Mouse (Mus musculus) hindbrain, embryonic 15.5 days (tissue): ENCODE measurements around the gene Pomgnt2. TPM values are rescaled to one million over a fixed set of nuclear protein-coding genes. Genes with fewer than 3 reads are reported as not detected.

Experiments
- ATAC-seq: fragments of 200-750 bp; cut with Nextera tagmentation; 2 replicates; pipeline ENCODE4 v1.8.0; 2017; ENCODE audit warnings: low read depth, moderate number of reproducible peaks, moderate TSS enrichment; ENCODE audit not compliant: low FRiP score
- H3K27ac ChIP-seq: fragments of 300-500 bp; sonication (generic); replicated peaks from 2 replicates; pipeline ENCODE4 v1.5.1; 2015; ENCODE audit warnings: mild to moderate bottlenecking, inconsistent platforms
- H3K27me3 ChIP-seq: fragments of 300-500 bp; sonication (generic); 2 replicates; pipeline ENCODE4 v1.6.1; 2015; ENCODE audit warnings: control low read depth, inconsistent platforms
- H3K36me3 ChIP-seq: fragments of 300-500 bp; sonication (generic); 2 replicates; pipeline ENCODE4 v1.6.1; 2015; ENCODE audit warnings: control low read depth, inconsistent platforms
- H3K4me1 ChIP-seq: fragments of 300-500 bp; sonication (generic); replicated peaks from 2 replicates; pipeline ENCODE4 v1.6.1; 2015; ENCODE audit warnings: control low read depth, inconsistent platforms
- H3K4me2 ChIP-seq: fragments of 300-500 bp; sonication (generic); 2 replicates; pipeline ENCODE4 v1.6.1; 2015; ENCODE audit warnings: moderate library complexity, mild to moderate bottlenecking, inconsistent platforms
- H3K4me3 ChIP-seq: fragments of 300-500 bp; sonication (generic); 2 replicates; pipeline ENCODE4 v1.5.1; 2015; ENCODE audit warnings: mild to moderate bottlenecking, inconsistent platforms
- H3K9ac ChIP-seq: fragments of 300-500 bp; sonication (generic); 2 replicates; pipeline ENCODE4 v1.6.1; 2015; ENCODE audit warnings: inconsistent platforms
- H3K9me3 ChIP-seq: fragments of 300-500 bp; sonication (generic); 2 replicates; pipeline ENCODE4 v1.6.1; 2016; ENCODE audit warnings: control low read depth, inconsistent platforms
- WGBS: fragments of 180-500 bp; shearing (Covaris S2); methylation state at CpG from one replicate; pipeline ENCODE4 v1.1.7; 2015; 5-methylcytosine and 5-hydroxymethylcytosine counted together
- polyA plus RNA-seq: library from polyadenylated mRNA; unstranded; fragments of >200 nt; fragmentation: Nextera tagmentation; extraction: Ambion mirVana; gene quantifications from 2 replicates; pipeline ENCODE4 v1.2.1, GENCODE M21; 2015

Gene Pomgnt2
- polyA plus RNA-seq, 1 experiment from 2014 or later, result 36.1 TPM

GRCm38 (mm10) chr9:121983504-121983903, 13.4 kb downstream of the Pomgnt2 start:
- Histone ChIP-seq H3K9ac (no peak overlapping the region), H3K36me3 (no peaks in the 10 kb centered on the region), H3K4me2 (no peak overlapping the region), H3K27me3 (no peaks in the 10 kb centered on the region), H3K9me3 (no peaks in the 10 kb centered on the region), H3K4me3 (no peak overlapping the region), H3K4me1 (peaks cover 7% of the 10 kb centered on the region; the same call in 1 of the 2 replicates), H3K27ac (no peak overlapping the region)
- whole genome bisulfite sequencing, result 45% methylated on average over 15 of the region's 15 CpGs
- ATAC-seq, result peak; percentile 32; the same call in 1 of the 2 replicates

GRCm38 (mm10) chr9:121982665-121983064, 14.2 kb downstream of the Pomgnt2 start:
- peaks cover 7% of the 10 kb centered on the region; the same call in 1 of the 2 replicates for H3K4me1 ChIP-seq
- no peak for ATAC-seq
- no peak overlapping the region for H3K27ac ChIP-seq
- H3K9ac ChIP-seq, result no peak overlapping the region
- H3K36me3 ChIP-seq, result no peaks in the 10 kb centered on the region
- H3K9me3 ChIP-seq, result no peaks in the 10 kb centered on the region
- no peaks in the 10 kb centered on the region for H3K27me3 ChIP-seq
- 93% methylated on average over 15 of the region's 15 CpGs for WGBS
- H3K4me2 ChIP-seq, result no peak overlapping the region
- H3K4me3 ChIP-seq, result no peak overlapping the region

DNA sequence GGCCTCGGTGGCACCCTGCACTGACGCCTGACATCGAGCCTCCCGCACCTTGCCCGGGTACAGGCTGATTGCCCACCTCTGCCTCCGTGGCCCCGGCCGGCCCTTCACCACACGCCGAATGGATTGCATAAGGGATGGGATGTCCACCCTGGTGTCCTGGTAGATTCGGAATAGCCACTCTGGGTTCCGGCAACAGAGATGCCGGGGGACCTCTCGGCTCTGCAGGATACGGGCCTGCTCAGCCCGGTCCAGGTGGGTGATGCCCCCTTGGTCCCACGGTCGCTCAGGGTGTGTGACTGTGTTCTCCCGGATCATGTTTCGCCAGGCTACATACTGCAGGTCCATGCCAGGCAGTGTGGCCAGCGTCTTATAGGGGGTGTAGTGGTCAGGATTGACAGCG, 14.7 kb downstream of the Pomgnt2 start:
- Histone ChIP-seq H3K4me3 (no peak overlapping the region), H3K4me1 (peaks cover 7% of the 10 kb centered on the region; the same call in 1 of the 2 replicates), H3K4me2 (no peak overlapping the region), H3K27me3 (no peaks in the 10 kb centered on the region), H3K27ac (no peak overlapping the region), H3K9me3 (no peaks in the 10 kb centered on the region), H3K36me3 (no peaks in the 10 kb centered on the region), H3K9ac (no peak overlapping the region)
- 95% methylated on average over 22 of the region's 22 CpGs for WGBS
- no peak for ATAC-seq

DNA sequence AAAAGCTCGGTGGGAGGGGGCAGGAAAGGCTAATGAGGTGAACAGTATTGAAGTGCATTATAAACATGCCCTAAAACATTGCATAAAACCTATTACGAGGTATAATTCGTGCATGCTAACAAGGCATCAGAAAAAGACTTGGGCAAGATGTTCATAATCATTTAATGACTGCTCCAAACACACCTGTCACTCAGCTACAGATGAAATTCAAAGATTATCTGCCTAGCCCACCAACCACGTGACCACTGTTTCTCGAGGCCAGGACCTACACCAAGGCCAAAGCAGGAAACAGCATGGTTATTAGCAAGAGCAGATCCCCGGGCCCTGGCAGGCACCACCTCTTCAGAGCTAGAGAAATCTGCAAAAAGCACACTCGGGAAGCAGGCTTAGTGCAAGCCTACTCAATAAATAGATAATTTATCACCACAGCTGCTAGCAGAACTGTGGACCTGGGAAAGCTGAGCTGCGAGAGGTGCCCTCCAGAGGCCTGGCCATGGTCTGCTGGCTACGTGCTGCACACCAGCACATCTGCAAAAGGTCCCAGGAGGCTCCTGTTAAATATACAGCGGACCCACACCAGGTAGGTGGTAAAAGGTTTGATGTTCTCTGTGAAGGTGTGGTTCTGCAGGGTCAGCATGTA, 15.3 kb downstream of the Pomgnt2 start:
- no peak overlapping the region for H3K27ac ChIP-seq
- no peaks in the 10 kb centered on the region for H3K27me3 ChIP-seq
- H3K4me1 ChIP-seq, result peaks cover 7% of the 10 kb centered on the region; the same call in 1 of the 2 replicates
- H3K9ac ChIP-seq, result no peak overlapping the region
- H3K4me3 ChIP-seq, result no peak overlapping the region
- H3K4me2 ChIP-seq, result no peak overlapping the region
- no peaks in the 10 kb centered on the region for H3K36me3 ChIP-seq
- 78% methylated on average over 10 of the region's 10 CpGs for WGBS
- H3K9me3 ChIP-seq, result no peaks in the 10 kb centered on the region
- ATAC-seq, result no peak

DNA sequence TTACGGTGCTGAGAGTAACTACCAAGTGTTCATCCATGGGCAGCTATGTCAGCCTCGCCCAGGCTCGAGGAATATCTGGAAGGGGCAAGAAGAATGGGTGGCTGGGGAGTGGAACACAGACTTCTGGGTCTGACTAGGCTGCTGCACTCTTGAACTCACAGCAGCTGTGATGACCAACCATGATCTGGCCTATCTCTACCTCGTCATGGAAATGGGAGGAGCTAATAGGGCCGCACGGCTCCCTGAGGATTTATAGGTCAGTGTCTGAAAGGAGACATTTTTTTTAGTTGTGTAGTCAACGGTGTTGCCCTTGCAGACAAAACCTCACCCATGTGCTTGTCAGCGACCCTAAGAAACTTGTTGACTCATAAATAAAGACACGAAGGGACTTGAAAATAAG, 15.9 kb downstream of the Pomgnt2 start:
- H3K4me1 ChIP-seq, result peaks cover 7% of the 10 kb centered on the region; the same call in 1 of the 2 replicates
- H3K27ac ChIP-seq, result no peak overlapping the region
- no peaks in the 10 kb centered on the region for H3K27me3 ChIP-seq
- no peak overlapping the region for H3K9ac ChIP-seq
- WGBS, result 84% methylated on average over 9 of the region's 9 CpGs
- no peak overlapping the region for H3K4me2 ChIP-seq
- no peak for ATAC-seq
- no peaks in the 10 kb centered on the region for H3K9me3 ChIP-seq
- H3K4me3 ChIP-seq, result no peak overlapping the region
- H3K36me3 ChIP-seq, result no peaks in the 10 kb centered on the region

GRCm38 (mm10) chr9:121975321-121975720, 21.6 kb downstream of the Pomgnt2 start:
- Histone ChIP-seq H3K9me3 (no peaks in the 10 kb centered on the region), H3K27ac (no peak overlapping the region), H3K4me3 (no peak overlapping the region), H3K4me1 (no peaks in the 10 kb centered on the region), H3K36me3 (no peaks in the 10 kb centered on the region), H3K9ac (no peak overlapping the region), H3K27me3 (no peaks in the 10 kb centered on the region), H3K4me2 (no peak overlapping the region)
- 71% methylated on average over 2 of the region's 2 CpGs for WGBS
- no peak for ATAC-seq

- H3K4me3 ChIP-seq, result no peak overlapping the region
- H3K36me3 ChIP-seq, result no peaks in the 10 kb centered on the region
- H3K4me1 ChIP-seq, result no peaks in the 10 kb centered on the region
- 74% methylated on average over 12 of the region's 12 CpGs for WGBS
- no peak overlapping the region for H3K9ac ChIP-seq
- H3K27me3 ChIP-seq, result no peaks in the 10 kb centered on the region
- no peaks in the 10 kb centered on the region for H3K9me3 ChIP-seq
- peak overlapping the region; percentile 43; the same call in 1 of the 2 replicates for H3K27ac ChIP-seq
- peak; percentile 65; the same call in 1 of the 2 replicates for ATAC-seq
- H3K4me2 ChIP-seq, result no peak overlapping the region
These were observed 22.5 kb downstream of the Pomgnt2 start for GRCm38 (mm10) chr9:121974141-121974986.

DNA sequence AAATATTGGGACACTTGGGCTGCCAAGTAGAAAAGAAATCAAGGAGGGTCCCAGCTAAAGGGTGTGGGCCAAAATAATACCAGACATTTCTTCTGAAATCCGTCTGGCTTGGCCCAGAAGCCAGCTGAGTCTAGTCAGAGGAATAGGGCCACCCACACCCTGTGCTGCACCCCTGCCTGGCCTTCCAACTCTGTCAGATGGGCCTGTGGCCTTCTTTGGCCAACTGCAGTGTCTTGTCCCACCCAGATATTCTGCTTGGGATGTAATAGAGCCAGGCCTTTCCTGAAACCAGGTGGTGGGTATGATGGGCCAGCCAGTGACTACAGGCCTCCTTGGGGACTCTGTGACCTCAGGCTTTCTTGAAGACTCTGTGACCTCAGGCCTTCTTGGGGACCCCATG, 23.7 kb downstream of the Pomgnt2 start:
- Histone ChIP-seq H3K9ac (no peak overlapping the region), H3K27ac (no peak overlapping the region), H3K9me3 (no peaks in the 10 kb centered on the region), H3K4me1 (no peaks in the 10 kb centered on the region), H3K27me3 (no peaks in the 10 kb centered on the region), H3K36me3 (no peaks in the 10 kb centered on the region), H3K4me2 (no peak overlapping the region), H3K4me3 (no peak overlapping the region)
- ATAC-seq, result no peak
- 61% methylated on average over 1 of the region's 1 CpGs for WGBS

GRCm38 (mm10) chr9:121969841-121970381, 27.0 kb downstream of the Pomgnt2 start:
- no peaks in the 10 kb centered on the region for H3K4me1 ChIP-seq
- H3K4me2 ChIP-seq, result no peak overlapping the region
- no peak for ATAC-seq
- WGBS, result 54% methylated on average over 5 of the region's 5 CpGs
- no peaks in the 10 kb centered on the region for H3K9me3 ChIP-seq
- H3K4me3 ChIP-seq, result no peak overlapping the region
- H3K27me3 ChIP-seq, result no peaks in the 10 kb centered on the region
- H3K9ac ChIP-seq, result no peak overlapping the region
- peak overlapping the region; percentile 57 for H3K27ac ChIP-seq
- H3K36me3 ChIP-seq, result no peaks in the 10 kb centered on the region

GRCm38 (mm10) chr9:121968258-121968657, 28.7 kb downstream of the Pomgnt2 start:
- no peak overlapping the region for H3K27ac ChIP-seq
- no peak overlapping the region for H3K4me3 ChIP-seq
- 72% methylated on average over 5 of the region's 5 CpGs for WGBS
- H3K9me3 ChIP-seq, result no peaks in the 10 kb centered on the region
- no peaks in the 10 kb centered on the region for H3K27me3 ChIP-seq
- H3K9ac ChIP-seq, result no peak overlapping the region
- no peaks in the 10 kb centered on the region for H3K4me1 ChIP-seq
- H3K4me2 ChIP-seq, result no peak overlapping the region
- H3K36me3 ChIP-seq, result no peaks in the 10 kb centered on the region
- ATAC-seq, result no peak

DNA sequence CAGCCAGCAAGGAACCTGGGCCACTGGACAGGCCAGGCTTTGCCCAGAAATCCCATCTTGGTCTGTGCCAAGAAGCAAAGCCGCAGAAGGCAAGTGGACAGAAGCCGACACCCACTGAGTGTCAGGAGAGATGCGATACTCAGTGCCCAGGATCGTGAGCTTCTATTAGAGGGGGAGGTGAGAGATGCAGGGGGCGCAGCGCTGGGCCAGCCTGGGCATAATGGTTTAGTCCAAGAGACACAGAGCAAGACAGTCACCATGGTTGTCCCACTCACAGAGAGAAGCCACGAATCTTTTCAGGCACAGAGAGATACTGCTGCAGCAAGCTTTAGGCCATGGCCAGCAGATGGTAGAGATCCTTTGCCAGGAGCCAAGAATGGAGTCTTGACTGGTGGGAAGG, 32.0 kb downstream of the Pomgnt2 start:
- H3K36me3 ChIP-seq, result no peaks in the 10 kb centered on the region
- H3K4me3 ChIP-seq, result no peak overlapping the region
- no peaks in the 10 kb centered on the region for H3K4me1 ChIP-seq
- 93% methylated on average over 7 of the region's 7 CpGs for WGBS
- H3K9me3 ChIP-seq, result no peaks in the 10 kb centered on the region
- no peak overlapping the region for H3K27ac ChIP-seq
- ATAC-seq, result no peak
- H3K9ac ChIP-seq, result no peak overlapping the region
- no peaks in the 10 kb centered on the region for H3K27me3 ChIP-seq
- no peak overlapping the region for H3K4me2 ChIP-seq

DNA sequence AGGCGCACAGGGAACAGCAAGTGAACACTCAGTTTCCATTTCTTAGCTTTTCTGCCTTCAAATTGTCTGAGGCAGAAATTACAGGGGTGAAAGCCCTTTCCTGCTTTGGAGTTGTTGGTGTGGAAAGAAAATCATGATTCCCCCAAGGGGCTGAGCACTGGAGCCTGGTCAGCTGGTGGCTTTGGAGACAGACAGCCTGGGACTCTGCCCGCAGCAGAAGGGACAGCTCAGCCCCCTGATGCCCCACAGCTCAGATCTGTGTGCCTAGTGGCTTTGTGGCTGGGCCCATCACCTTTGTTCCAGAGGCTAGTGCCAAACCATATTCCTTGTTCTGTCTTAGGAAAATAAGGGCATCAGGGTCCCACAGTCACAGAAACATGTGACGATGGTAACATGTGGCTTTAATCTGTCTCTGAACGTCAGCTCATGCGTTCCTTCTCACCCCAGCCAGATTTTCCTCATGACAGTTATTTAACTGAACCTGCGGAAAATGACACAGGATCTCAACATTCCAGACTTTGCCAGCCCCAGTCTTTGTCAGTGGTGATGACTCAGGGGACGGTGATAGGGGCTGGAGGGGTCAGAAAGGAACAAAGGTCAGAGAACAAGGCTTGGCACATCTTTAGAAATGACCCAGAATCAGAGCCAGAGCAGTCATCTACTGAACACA, 36.8 kb downstream of the Pomgnt2 start:
- WGBS, result 52% methylated on average over 7 of the region's 7 CpGs
- H3K27me3 ChIP-seq, result no peaks in the 10 kb centered on the region
- no peaks in the 10 kb centered on the region for H3K4me1 ChIP-seq
- no peaks in the 10 kb centered on the region for H3K9me3 ChIP-seq
- no peak for ATAC-seq
- H3K9ac ChIP-seq, result no peak overlapping the region
- H3K4me2 ChIP-seq, result no peak overlapping the region
- H3K4me3 ChIP-seq, result no peak overlapping the region
- H3K27ac ChIP-seq, result no peak overlapping the region
- no peaks in the 10 kb centered on the region for H3K36me3 ChIP-seq
